Mouse (Mus musculus) kidney, embryonic 15.5 days (tissue): Measurements from ENCODE around the gene Cnn2. TPM values are rescaled to one million over a fixed set of nuclear protein-coding genes. Genes with fewer than 3 reads are reported as not detected.

Source experiments
- ATAC-seq: fragments of 200-750 bp; cut with Nextera tagmentation; replicated peaks from 2 replicates; pipeline ENCODE4 v1.8.0; 2017; ENCODE audit warnings: moderate TSS enrichment; ENCODE audit not compliant: low FRiP score
- H3K27ac ChIP-seq: fragments of 300-500 bp; sonication (generic); 2 replicates; pipeline ENCODE4 v1.5.1; 2015; ENCODE audit warnings: mild to moderate bottlenecking, inconsistent platforms
- H3K27me3 ChIP-seq: fragments of 300-500 bp; sonication (generic); 2 replicates; pipeline ENCODE4 v1.6.1; 2015; ENCODE audit warnings: inconsistent platforms
- H3K36me3 ChIP-seq: fragments of 300-500 bp; sonication (generic); 2 replicates; pipeline ENCODE4 v1.6.1; 2015; ENCODE audit warnings: inconsistent platforms
- H3K4me1 ChIP-seq: fragments of 300-500 bp; sonication (generic); 2 replicates; pipeline ENCODE4 v1.6.1; 2015; ENCODE audit warnings: inconsistent platforms
- H3K4me2 ChIP-seq: fragments of 300-500 bp; sonication (generic); 2 replicates; pipeline ENCODE4 v1.6.1; 2015; ENCODE audit warnings: moderate library complexity, mild to moderate bottlenecking, inconsistent platforms
- H3K4me3 ChIP-seq: fragments of 300-500 bp; sonication (generic); replicated peaks from 2 replicates; pipeline ENCODE4 v1.5.1; 2015; ENCODE audit warnings: mild to moderate bottlenecking, inconsistent platforms
- H3K9ac ChIP-seq: fragments of 300-500 bp; sonication (generic); 2 replicates; pipeline ENCODE4 v1.6.1; 2015; ENCODE audit warnings: mild to moderate bottlenecking, inconsistent platforms
- H3K9me3 ChIP-seq: fragments of 300-500 bp; sonication (generic); replicated peaks from 2 replicates; pipeline ENCODE4 v1.6.1; 2016; ENCODE audit warnings: inconsistent platforms
- WGBS: fragments of 180-500 bp; shearing (Covaris S2); methylation state at CpG from one replicate; pipeline ENCODE4 v1.1.7; 2015; ENCODE audit warnings: mixed read lengths; 5-methylcytosine and 5-hydroxymethylcytosine counted together
- polyA plus RNA-seq: library from polyadenylated mRNA; unstranded; fragments of >200 nt; fragmentation: Nextera tagmentation; extraction: Ambion mirVana; gene quantifications from 2 replicates; pipeline ENCODE4 v1.2.1, GENCODE M21; 2015

Cnn2 gene
- polyA plus RNA-seq, 1 experiment from 2014 or later, result 292 TPM

- H3K27ac ChIP-seq, result peak overlapping the region; percentile 99
- peaks cover 6% of the 10 kb centered on the region; the same call in 1 of the 2 replicates for H3K27me3 ChIP-seq
- H3K9ac ChIP-seq, result peak overlapping the region; percentile 79
- ATAC-seq, result peak; percentile 94
- peaks cover 68% of the 10 kb centered on the region for H3K4me1 ChIP-seq
- WGBS, result 0% methylated on average over 22 of the region's 22 CpGs
- H3K4me3 ChIP-seq, result peak overlapping the region; percentile 71
- H3K9me3 ChIP-seq, result no peaks in the 10 kb centered on the region
- H3K36me3 ChIP-seq, result peaks cover 12% of the 10 kb centered on the region; the same call in 1 of the 2 replicates
- H3K4me2 ChIP-seq, result peak overlapping the region; percentile 72
These were observed 3.5 kb upstream of the Cnn2 start for GRCm38 (mm10) chr10:79984871-79985270.

GRCm38 (mm10) chr10:79985334-79986231 is 2.8 kb upstream of the Cnn2 start:
- WGBS, result 5% methylated on average over 35 of the region's 35 CpGs
- no peaks in the 10 kb centered on the region for H3K9me3 ChIP-seq
- H3K36me3 ChIP-seq, result peaks cover 5% of the 10 kb centered on the region; the same call in 1 of the 2 replicates
- ATAC-seq, result no peak
- H3K9ac ChIP-seq, result peak overlapping the region; percentile 79
- peak overlapping the region; percentile 71 for H3K4me3 ChIP-seq
- H3K4me1 ChIP-seq, result peaks cover 71% of the 10 kb centered on the region
- H3K27me3 ChIP-seq, result peaks cover 6% of the 10 kb centered on the region; the same call in 1 of the 2 replicates
- peak overlapping the region; percentile 72 for H3K4me2 ChIP-seq
- H3K27ac ChIP-seq, result peak overlapping the region; percentile 99

GRCm38 (mm10) chr10:79986232-79986878 is 2.0 kb upstream of the Cnn2 start:
- peaks cover 6% of the 10 kb centered on the region; the same call in 1 of the 2 replicates for H3K27me3 ChIP-seq
- H3K36me3 ChIP-seq, result peaks cover 11% of the 10 kb centered on the region
- peak overlapping the region; percentile 99 for H3K27ac ChIP-seq
- peak overlapping the region; percentile 79 for H3K4me2 ChIP-seq
- ATAC-seq, result no peak
- no peak overlapping the region; the same call in 1 of the 2 replicates for H3K9ac ChIP-seq
- peak overlapping the region; percentile 71 for H3K4me3 ChIP-seq
- peaks cover 2% of the 10 kb centered on the region; the same call in 1 of the 2 replicates for H3K9me3 ChIP-seq
- peaks cover 76% of the 10 kb centered on the region for H3K4me1 ChIP-seq
- WGBS, result 34% methylated on average over 6 of the region's 6 CpGs

- H3K27me3 ChIP-seq, result peaks cover 6% of the 10 kb centered on the region; the same call in 1 of the 2 replicates
- H3K4me3 ChIP-seq, result peak overlapping the region; percentile 71
- WGBS, result 4% methylated on average over 11 of the region's 11 CpGs
- H3K4me1 ChIP-seq, result peaks cover 71% of the 10 kb centered on the region
- H3K9me3 ChIP-seq, result peaks cover 7% of the 10 kb centered on the region; the same call in 1 of the 2 replicates
- peak overlapping the region; percentile 79 for H3K4me2 ChIP-seq
- no peak overlapping the region; the same call in 1 of the 2 replicates for H3K9ac ChIP-seq
- ATAC-seq, result no peak
- H3K36me3 ChIP-seq, result peaks cover 13% of the 10 kb centered on the region
- peak overlapping the region; percentile 99 for H3K27ac ChIP-seq
These were observed 1.4 kb upstream of the Cnn2 start for GRCm38 (mm10) chr10:79986963-79987362.

GRCm38 (mm10) chr10:79987771-79988505 is 446 bp upstream of the Cnn2 start:
- peaks cover 6% of the 10 kb centered on the region; the same call in 1 of the 2 replicates for H3K27me3 ChIP-seq
- H3K9me3 ChIP-seq, result peaks cover 7% of the 10 kb centered on the region; the same call in 1 of the 2 replicates
- 12% methylated on average over 27 of the region's 27 CpGs for WGBS
- no peak for ATAC-seq
- H3K4me1 ChIP-seq, result peaks cover 63% of the 10 kb centered on the region
- peak overlapping the region; percentile 99 for H3K27ac ChIP-seq
- peak overlapping the region; percentile 71 for H3K4me3 ChIP-seq
- H3K4me2 ChIP-seq, result peak overlapping the region; percentile 79
- peaks cover 23% of the 10 kb centered on the region for H3K36me3 ChIP-seq
- H3K9ac ChIP-seq, result peak overlapping the region; percentile 79

- Histone ChIP-seq H3K9me3 (peaks cover 7% of the 10 kb centered on the region; the same call in 1 of the 2 replicates), H3K36me3 (peaks cover 35% of the 10 kb centered on the region), H3K9ac (peak overlapping the region; percentile 79), H3K4me3 (peak overlapping the region; percentile 71), H3K4me1 (peaks cover 57% of the 10 kb centered on the region), H3K4me2 (peak overlapping the region; percentile 79), H3K27me3 (peaks cover 6% of the 10 kb centered on the region; the same call in 1 of the 2 replicates), H3K27ac (peak overlapping the region; percentile 99)
- ATAC-seq, result no peak
- 29% methylated on average over 8 of the region's 8 CpGs for WGBS
These were observed 945 bp downstream of the Cnn2 start for GRCm38 (mm10) chr10:79989272-79989786.

- Histone ChIP-seq H3K4me3 (peak overlapping the region; percentile 71), H3K9ac (peak overlapping the region; percentile 79), H3K27me3 (peaks cover 6% of the 10 kb centered on the region; the same call in 1 of the 2 replicates), H3K27ac (peak overlapping the region; percentile 99; the same call in 1 of the 2 replicates), H3K4me1 (peaks cover 57% of the 10 kb centered on the region), H3K4me2 (peak overlapping the region; percentile 79), H3K36me3 (peaks cover 41% of the 10 kb centered on the region), H3K9me3 (peaks cover 7% of the 10 kb centered on the region; the same call in 1 of the 2 replicates)
- ATAC-seq, result no peak
- 8% methylated on average over 11 of the region's 15 CpGs for WGBS
These were observed 1.5 kb downstream of the Cnn2 start for GRCm38 (mm10) chr10:79989870-79990269.

- Histone ChIP-seq H3K36me3 (peaks cover 46% of the 10 kb centered on the region), H3K9me3 (peaks cover 7% of the 10 kb centered on the region; the same call in 1 of the 2 replicates), H3K27ac (no peak overlapping the region), H3K4me2 (peak overlapping the region; percentile 79), H3K4me1 (peaks cover 53% of the 10 kb centered on the region), H3K27me3 (peaks cover 6% of the 10 kb centered on the region; the same call in 1 of the 2 replicates), H3K9ac (no peak overlapping the region), H3K4me3 (peak overlapping the region; percentile 14; the same call in 1 of the 2 replicates)
- WGBS, result 59% methylated on average over 12 of the region's 12 CpGs
- no peak for ATAC-seq
These were observed 2.7 kb downstream of the Cnn2 start for GRCm38 (mm10) chr10:79991099-79991498.

- peak overlapping the region; percentile 79 for H3K4me2 ChIP-seq
- H3K9me3 ChIP-seq, result peaks cover 7% of the 10 kb centered on the region; the same call in 1 of the 2 replicates
- no peak overlapping the region for H3K4me3 ChIP-seq
- peaks cover 46% of the 10 kb centered on the region for H3K36me3 ChIP-seq
- H3K27ac ChIP-seq, result no peak overlapping the region
- 90% methylated on average over 6 of the region's 6 CpGs for WGBS
- peaks cover 51% of the 10 kb centered on the region for H3K4me1 ChIP-seq
- ATAC-seq, result no peak
- H3K9ac ChIP-seq, result no peak overlapping the region
- H3K27me3 ChIP-seq, result peaks cover 6% of the 10 kb centered on the region; the same call in 1 of the 2 replicates
These were observed 3.2 kb downstream of the Cnn2 start for GRCm38 (mm10) chr10:79991548-79991947.

- Histone ChIP-seq H3K4me1 (peaks cover 43% of the 10 kb centered on the region), H3K36me3 (peaks cover 46% of the 10 kb centered on the region), H3K4me3 (no peak overlapping the region), H3K27ac (peak overlapping the region; percentile 5; the same call in 1 of the 2 replicates), H3K4me2 (no peak overlapping the region), H3K27me3 (no peaks in the 10 kb centered on the region), H3K9me3 (peaks cover 7% of the 10 kb centered on the region; the same call in 1 of the 2 replicates), H3K9ac (no peak overlapping the region)
- WGBS, result 86% methylated on average over 16 of the region's 16 CpGs
- ATAC-seq, result no peak
These were observed 6.2 kb downstream of the Cnn2 start for GRCm38 (mm10) chr10:79994397-79995115.
